Mouse (Mus musculus): ENCODE data around the gene L1td1. TPM values are rescaled to one million over a fixed set of nuclear protein-coding genes. Genes with fewer than 3 reads are reported as not detected.

The L1td1 gene
- total and polyA plus RNA-seq, 3 experiments, result not detected

DNA sequence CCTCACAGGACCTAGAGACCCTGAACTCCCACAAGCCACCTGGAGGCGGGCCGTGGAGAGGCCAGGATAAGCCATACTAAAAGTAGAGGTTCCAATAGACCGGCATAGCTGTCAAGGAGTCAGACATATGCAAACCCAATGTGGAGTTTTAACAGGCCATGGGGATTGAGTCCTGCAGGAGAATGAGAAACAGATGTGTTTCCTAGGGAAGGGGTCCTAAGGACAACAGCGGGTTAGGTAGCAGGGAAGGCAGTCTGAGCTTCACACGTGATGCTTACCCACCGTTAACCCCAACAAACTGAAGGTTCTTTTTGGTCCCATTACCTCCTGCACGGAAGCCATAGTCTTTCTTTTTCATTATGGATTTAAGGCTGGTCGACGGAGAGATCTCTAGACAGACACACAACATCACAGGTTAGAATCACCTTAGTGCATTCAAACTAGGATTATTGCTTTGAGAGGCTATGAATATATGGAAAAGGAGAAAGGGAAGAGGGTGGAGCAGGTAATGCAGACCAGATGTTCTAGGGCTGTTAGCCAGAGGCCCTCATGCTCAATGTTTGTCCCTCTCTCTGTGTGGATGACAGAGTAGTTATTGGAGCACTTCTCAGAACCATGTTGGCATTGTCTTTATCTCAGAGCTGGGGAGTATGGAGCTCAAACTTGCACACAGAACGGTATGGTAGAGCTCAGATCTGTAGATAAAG, 50.3 kb downstream of the L1td1 start:
- Histone ChIP-seq H3K27me3 (replicated peaks) (no peaks in the 10 kb centered on the region), H3K36me3 (replicated peaks in 1 of 2; ENCODE audit: control insufficient read depth in 1 of 2, insufficient read depth in 1 of 2, low read length in 1 of 2) (no peaks in the 10 kb centered on the region), H3K79me2 (replicated peaks; ENCODE audit: control insufficient read depth, extremely low read depth, insufficient read depth, poor library complexity, severe bottlenecking) (no peaks in the 10 kb centered on the region), H3K4me3 (replicated peaks in 1 of 3; ENCODE audit: low read depth in 2 of 3, low read length in 2 of 3, poor library complexity in 1 of 3) (no peak overlapping the region), H3K4me2 (ENCODE audit: insufficient read depth, low read depth, poor library complexity, severe bottlenecking) (no peak overlapping the region), H3K27ac (ENCODE audit: insufficient read depth, low read depth) (no peak overlapping the region), H3K9me3 (replicated peaks; ENCODE audit: low read length) (peaks cover 92% of the 10 kb centered on the region), H3K4me1 (ENCODE audit: control insufficient read depth in 1 of 2, insufficient read depth in 2 of 2) (no peaks in the 10 kb centered on the region), H3K9ac (ENCODE audit: insufficient read depth, low read depth) (no peak overlapping the region)
- TF ChIP-seq NELFE (IDR thresholded peaks at IDR 0.05; ENCODE audit: low read depth, low read length), result no peak
- no peak for TF ChIP-seq USF1 (IDR thresholded peaks at IDR 0.05; ENCODE audit: low read depth, low read length)
- no peak for TF ChIP-seq SIN3A (IDR thresholded peaks at IDR 0.05; ENCODE audit: low read length)
- TF ChIP-seq GABPA (IDR thresholded peaks at IDR 0.05; ENCODE audit: insufficient replicate concordance, low read depth, low read length), result no peak
- TF ChIP-seq BHLHE40 (IDR thresholded peaks at IDR 0.05; ENCODE audit: low read depth, low read length), result no peak
- TF ChIP-seq ZMIZ1 (IDR thresholded peaks at IDR 0.05; ENCODE audit: low read depth, low read length), result no peak
- no peak for TF ChIP-seq MEF2A (IDR thresholded peaks at IDR 0.05; ENCODE audit: borderline replicate concordance, low read depth, low read length)
- no peak for TF ChIP-seq E2F4 (IDR thresholded peaks at IDR 0.05; ENCODE audit: insufficient replicate concordance, low read depth, low read length)
- TF ChIP-seq ZNF384 (IDR thresholded peaks at IDR 0.05; ENCODE audit: low read depth, low read length), result no peak
- no peak for TF ChIP-seq JUN (IDR thresholded peaks at IDR 0.05; ENCODE audit: insufficient read depth, low read depth, low read length)
- TF ChIP-seq EP300 (IDR thresholded peaks at IDR 0.05; ENCODE audit: low read length), result no peak
- TF ChIP-seq PAX5 (IDR thresholded peaks at IDR 0.05; ENCODE audit: low read length), result no peak
- TF ChIP-seq JUND (conservative IDR thresholded peaks at IDR 0.05; ENCODE audit: low read depth, low read length), result no peak
- TF ChIP-seq UBTF (IDR thresholded peaks at IDR 0.05; ENCODE audit: low read depth, low read length), result no peak
- TF ChIP-seq TCF12 (IDR thresholded peaks at IDR 0.05; ENCODE audit: low read depth, low read length), result no peak
- dilution Hi-C loops (cut with MboI; ENCODE audit: extremely low pct_ligation_motif_present, extremely low pct_unique_long_range_greater_than_20kb, low sequenced_read_pairs), result no loop called here
- in situ Hi-C loops (cut with MboI; ENCODE audit: low pct_ligation_motif_present, low pct_unique_long_range_greater_than_20kb, low sequenced_read_pairs), result no loop called here
- no peak for DNase-seq (ENCODE audit: extremely low read depth)

GRCm38 (mm10) chr4:98777464-98777863, 50.9 kb downstream of the L1td1 start:
- H3K4me2 ChIP-seq (ENCODE audit: insufficient read depth, low read depth, poor library complexity, severe bottlenecking), result no peak overlapping the region

More at GRCm38 (mm10) chr4:98777464-98777863, 50.9 kb downstream of the L1td1 start:
- H3K4me1 ChIP-seq (ENCODE audit: control insufficient read depth in 1 of 2, insufficient read depth in 2 of 2), result no peaks in the 10 kb centered on the region
- dilution Hi-C loops (cut with MboI; ENCODE audit: extremely low pct_ligation_motif_present, extremely low pct_unique_long_range_greater_than_20kb, low sequenced_read_pairs) (no loop called here), in situ Hi-C loops (cut with MboI; ENCODE audit: low pct_ligation_motif_present, low pct_unique_long_range_greater_than_20kb, low sequenced_read_pairs) (no loop called here)
- no peak overlapping the region for H3K4me3 ChIP-seq (replicated peaks in 1 of 3; ENCODE audit: low read depth in 2 of 3, low read length in 2 of 3, poor library complexity in 1 of 3)
- peaks cover 93% of the 10 kb centered on the region for H3K9me3 ChIP-seq (replicated peaks; ENCODE audit: low read length)
- no peak overlapping the region for H3K9ac ChIP-seq (ENCODE audit: insufficient read depth, low read depth)
- no peak overlapping the region for H3K27ac ChIP-seq (ENCODE audit: insufficient read depth, low read depth)
- no peaks in the 10 kb centered on the region for H3K27me3 ChIP-seq (replicated peaks)
- H3K36me3 ChIP-seq (replicated peaks in 1 of 2; ENCODE audit: control insufficient read depth in 1 of 2, insufficient read depth in 1 of 2, low read length in 1 of 2), result no peaks in the 10 kb centered on the region
- DNase-seq (ENCODE audit: extremely low read depth), result no peak
- H3K79me2 ChIP-seq (replicated peaks; ENCODE audit: control insufficient read depth, extremely low read depth, insufficient read depth, poor library complexity, severe bottlenecking), result no peaks in the 10 kb centered on the region
- TF ChIP-seq SMC3 (IDR thresholded peaks at IDR 0.05; ENCODE audit: low read depth, low read length), result no peak
- TF ChIP-seq MAX (IDR thresholded peaks at IDR 0.05; ENCODE audit: low read length), result no peak
- TF ChIP-seq USF2 (conservative IDR thresholded peaks at IDR 0.05; ENCODE audit: low read depth, low read length), result no peak
- TF ChIP-seq TBP (conservative IDR thresholded peaks at IDR 0.05; ENCODE audit: low read depth, low read length), result no peak
- no peak for TF ChIP-seq SIN3A (IDR thresholded peaks at IDR 0.05; ENCODE audit: low read length)
- no peak for TF ChIP-seq MXI1 (IDR thresholded peaks at IDR 0.05; ENCODE audit: low read depth, low read length)
- no peak for TF ChIP-seq E2F4 (IDR thresholded peaks at IDR 0.05; ENCODE audit: insufficient replicate concordance, low read depth, low read length)
- TF ChIP-seq NELFE (IDR thresholded peaks at IDR 0.05; ENCODE audit: low read depth, low read length), result no peak
- no peak for TF ChIP-seq RCOR1 (conservative IDR thresholded peaks at IDR 0.05; ENCODE audit: low read depth, low read length)
- TF ChIP-seq MAZ (IDR thresholded peaks at IDR 0.05; ENCODE audit: low read depth, low read length), result no peak
- no peak for TF ChIP-seq USF1 (IDR thresholded peaks at IDR 0.05; ENCODE audit: low read depth, low read length)
- no peak for TF ChIP-seq ZKSCAN1 (IDR thresholded peaks at IDR 0.05; ENCODE audit: borderline replicate concordance, low read depth, low read length)
- TF ChIP-seq BHLHE40 (IDR thresholded peaks at IDR 0.05; ENCODE audit: low read depth, low read length), result no peak
- no peak for TF ChIP-seq IRF4 (IDR thresholded peaks at IDR 0.05; ENCODE audit: low read depth, low read length)
- TF ChIP-seq EP300 (IDR thresholded peaks at IDR 0.05; ENCODE audit: low read length), result no peak
- TF ChIP-seq GABPA (IDR thresholded peaks at IDR 0.05; ENCODE audit: insufficient replicate concordance, low read depth, low read length), result no peak
- no peak for TF ChIP-seq CTCF (conservative IDR thresholded peaks at IDR 0.05 in 1 of 2, IDR thresholded peaks at IDR 0.05 in 1 of 2; ENCODE audit: low read depth in 2 of 2, low read length in 2 of 2)
- TF ChIP-seq ZNF384 (IDR thresholded peaks at IDR 0.05; ENCODE audit: low read depth, low read length), result no peak
